Mouse (Mus musculus) forebrain, embryonic 12.5 days (tissue): Measurements from ENCODE around the gene Kif24. TPM values are rescaled to one million over a fixed set of nuclear protein-coding genes. Genes with fewer than 3 reads are reported as not detected.

Experiments
- ATAC-seq: fragments of 200-750 bp; cut with Nextera tagmentation; 2 replicates; pipeline ENCODE4 v1.8.0; 2017; ENCODE audit warnings: moderate TSS enrichment; ENCODE audit not compliant: low FRiP score
- H3K27ac ChIP-seq: fragments of 300-500 bp; sonication (generic); 2 replicates; pipeline ENCODE4 v1.5.1; 2016; ENCODE audit warnings: mild to moderate bottlenecking
- H3K27me3 ChIP-seq: fragments of 300-500 bp; sonication (generic); 2 replicates; pipeline ENCODE4 v1.6.1; 2016; ENCODE audit warnings: mild to moderate bottlenecking
- H3K36me3 ChIP-seq: fragments of 300-500 bp; sonication (generic); replicated peaks from 2 replicates; pipeline ENCODE4 v1.6.1; 2016; ENCODE audit warnings: mild to moderate bottlenecking
- H3K4me1 ChIP-seq: fragments of 300-500 bp; sonication (generic); 2 replicates; pipeline ENCODE4 v1.6.1; 2016
- H3K4me2 ChIP-seq: fragments of 300-500 bp; sonication (generic); 2 replicates; pipeline ENCODE4 v1.6.1; 2016; ENCODE audit warnings: mild to moderate bottlenecking, moderate library complexity
- H3K4me3 ChIP-seq: fragments of 300-500 bp; sonication (generic); replicated peaks from 2 replicates; pipeline ENCODE4 v1.5.1; 2016; ENCODE audit warnings: mild to moderate bottlenecking
- H3K9ac ChIP-seq: fragments of 300-500 bp; sonication (generic); 2 replicates; pipeline ENCODE4 v1.6.1; 2016; ENCODE audit warnings: mild to moderate bottlenecking
- H3K9me3 ChIP-seq: fragments of 300-500 bp; sonication (generic); 2 replicates; pipeline ENCODE4 v1.6.1; 2016
- WGBS: fragments of 180-500 bp; shearing (Covaris S2); methylation state at CpG from one replicate; pipeline ENCODE4 v1.1.7; 2016; 5-methylcytosine and 5-hydroxymethylcytosine counted together
- polyA plus RNA-seq: library from polyadenylated mRNA; unstranded; fragments of >200 nt; fragmentation: Nextera tagmentation; extraction: Ambion mirVana; gene quantifications from 2 replicates; pipeline ENCODE4 v1.2.1, GENCODE M21; 2016

The Kif24 gene
- polyA plus RNA-seq, 1 experiment from 2014 or later, result 14.3 TPM

- Histone ChIP-seq H3K36me3 (no peaks in the 10 kb centered on the region), H3K4me1 (peaks cover 39% of the 10 kb centered on the region), H3K27ac (no peak overlapping the region), H3K4me3 (no peak overlapping the region), H3K9ac (no peak overlapping the region), H3K9me3 (no peaks in the 10 kb centered on the region), H3K4me2 (no peak overlapping the region), H3K27me3 (peaks cover 73% of the 10 kb centered on the region)
- 70% methylated on average over 4 of the region's 4 CpGs for WGBS
- no peak for ATAC-seq
Observed at GRCm38 (mm10) chr4:41500787-41501186, 36.1 kb upstream of the Kif24 start.

GRCm38 (mm10) chr4:41499619-41500018 lies 34.9 kb upstream of the Kif24 start:
- no peak overlapping the region for H3K4me2 ChIP-seq
- 59% methylated on average over 8 of the region's 8 CpGs for WGBS

GRCm38 (mm10) chr4:41498921-41499391 lies 34.3 kb upstream of the Kif24 start:
- Histone ChIP-seq H3K4me1 (peaks cover 39% of the 10 kb centered on the region), H3K27me3 (peaks cover 82% of the 10 kb centered on the region), H3K4me2 (peak overlapping the region; percentile 55), H3K36me3 (no peaks in the 10 kb centered on the region), H3K9ac (peak overlapping the region; percentile 44), H3K27ac (no peak overlapping the region), H3K4me3 (peak overlapping the region; percentile 39), H3K9me3 (no peaks in the 10 kb centered on the region)
- no peak for ATAC-seq
- WGBS, result 4% methylated on average over 43 of the region's 43 CpGs

More at GRCm38 (mm10) chr4:41499619-41500018, 34.9 kb upstream of the Kif24 start:
- Histone ChIP-seq H3K9me3 (no peaks in the 10 kb centered on the region), H3K27me3 (peaks cover 82% of the 10 kb centered on the region), H3K36me3 (no peaks in the 10 kb centered on the region), H3K27ac (no peak overlapping the region), H3K4me3 (no peak overlapping the region), H3K9ac (no peak overlapping the region), H3K4me1 (peaks cover 39% of the 10 kb centered on the region)
- ATAC-seq, result no peak

- Histone ChIP-seq H3K4me1 (peaks cover 38% of the 10 kb centered on the region), H3K27me3 (peaks cover 82% of the 10 kb centered on the region), H3K4me3 (peak overlapping the region; percentile 39), H3K36me3 (no peaks in the 10 kb centered on the region), H3K9me3 (no peaks in the 10 kb centered on the region), H3K27ac (no peak overlapping the region), H3K9ac (peak overlapping the region; percentile 17; the same call in 1 of the 2 replicates), H3K4me2 (peak overlapping the region; percentile 55)
- no peak for ATAC-seq
- 6% methylated on average over 72 of the region's 72 CpGs for WGBS
Observed at GRCm38 (mm10) chr4:41497995-41498845, 33.5 kb upstream of the Kif24 start.

- 2% methylated on average over 34 of the region's 34 CpGs for WGBS
- peak overlapping the region; percentile 55 for H3K4me2 ChIP-seq
- H3K9me3 ChIP-seq, result no peaks in the 10 kb centered on the region
- ATAC-seq, result 0 out of 2 replicates have a peak, but pooled peaks have one; percentile 21
- H3K27ac ChIP-seq, result no peak overlapping the region
- H3K4me1 ChIP-seq, result peaks cover 32% of the 10 kb centered on the region
- H3K9ac ChIP-seq, result peak overlapping the region; percentile 17; the same call in 1 of the 2 replicates
- peaks cover 80% of the 10 kb centered on the region for H3K27me3 ChIP-seq
- peak overlapping the region; percentile 39 for H3K4me3 ChIP-seq
- H3K36me3 ChIP-seq, result no peaks in the 10 kb centered on the region
Observed at GRCm38 (mm10) chr4:41497579-41497978, 32.9 kb upstream of the Kif24 start.

- Histone ChIP-seq H3K4me3 (no peak overlapping the region), H3K36me3 (no peaks in the 10 kb centered on the region), H3K4me2 (no peak overlapping the region), H3K4me1 (peaks cover 26% of the 10 kb centered on the region), H3K9ac (no peak overlapping the region), H3K9me3 (no peaks in the 10 kb centered on the region), H3K27me3 (peaks cover 74% of the 10 kb centered on the region), H3K27ac (no peak overlapping the region)
- ATAC-seq, result no peak
- WGBS, result 47% methylated on average over 5 of the region's 5 CpGs
Observed at GRCm38 (mm10) chr4:41497046-41497445, 32.4 kb upstream of the Kif24 start.

- Histone ChIP-seq H3K4me2 (no peak overlapping the region), H3K27me3 (peaks cover 62% of the 10 kb centered on the region), H3K36me3 (no peaks in the 10 kb centered on the region), H3K4me3 (no peak overlapping the region), H3K4me1 (peaks cover 21% of the 10 kb centered on the region), H3K9me3 (no peaks in the 10 kb centered on the region), H3K27ac (no peak overlapping the region), H3K9ac (no peak overlapping the region)
- no peak for ATAC-seq
- WGBS, result 80% methylated on average over 11 of the region's 11 CpGs
Observed at GRCm38 (mm10) chr4:41495850-41496249, 31.2 kb upstream of the Kif24 start.

- WGBS, result 92% methylated on average over 4 of the region's 4 CpGs
- Histone ChIP-seq H3K4me1 (peaks cover 21% of the 10 kb centered on the region), H3K4me2 (no peak overlapping the region), H3K9me3 (no peaks in the 10 kb centered on the region), H3K27ac (no peak overlapping the region), H3K27me3 (peaks cover 54% of the 10 kb centered on the region), H3K4me3 (no peak overlapping the region), H3K36me3 (no peaks in the 10 kb centered on the region), H3K9ac (no peak overlapping the region)
- ATAC-seq, result no peak
Observed at GRCm38 (mm10) chr4:41495076-41495475, 30.4 kb upstream of the Kif24 start.

- WGBS, result 60% methylated on average over 3 of the region's 3 CpGs
- Histone ChIP-seq H3K9ac (no peak overlapping the region), H3K4me2 (no peak overlapping the region), H3K36me3 (no peaks in the 10 kb centered on the region), H3K4me3 (no peak overlapping the region), H3K27me3 (peaks cover 48% of the 10 kb centered on the region), H3K27ac (no peak overlapping the region), H3K4me1 (peaks cover 21% of the 10 kb centered on the region), H3K9me3 (no peaks in the 10 kb centered on the region)
- no peak for ATAC-seq
Observed at GRCm38 (mm10) chr4:41494378-41494777, 29.7 kb upstream of the Kif24 start.

GRCm38 (mm10) chr4:41493464-41494116 lies 28.9 kb upstream of the Kif24 start:
- peaks cover 40% of the 10 kb centered on the region for H3K27me3 ChIP-seq

GRCm38 (mm10) chr4:41492951-41493350 lies 28.3 kb upstream of the Kif24 start:
- H3K27me3 ChIP-seq, result peaks cover 33% of the 10 kb centered on the region

More at GRCm38 (mm10) chr4:41493464-41494116, 28.9 kb upstream of the Kif24 start:
- Histone ChIP-seq H3K4me1 (peaks cover 13% of the 10 kb centered on the region), H3K9ac (no peak overlapping the region), H3K27ac (no peak overlapping the region), H3K4me2 (no peak overlapping the region), H3K9me3 (no peaks in the 10 kb centered on the region), H3K36me3 (no peaks in the 10 kb centered on the region), H3K4me3 (no peak overlapping the region)
- no peak for ATAC-seq
- 83% methylated on average over 3 of the region's 3 CpGs for WGBS

GRCm38 (mm10) chr4:41481601-41482017 lies 16.9 kb upstream of the Kif24 start:
- peak overlapping the region; percentile 20; the same call in 1 of the 2 replicates for H3K27ac ChIP-seq
- ATAC-seq, result no peak
- no peaks in the 10 kb centered on the region for H3K27me3 ChIP-seq
- peaks cover 13% of the 10 kb centered on the region; the same call in 1 of the 2 replicates for H3K36me3 ChIP-seq
- no peaks in the 10 kb centered on the region for H3K9me3 ChIP-seq
- no peak overlapping the region for H3K4me2 ChIP-seq
- H3K9ac ChIP-seq, result no peak overlapping the region
- peaks cover 2% of the 10 kb centered on the region; the same call in 1 of the 2 replicates for H3K4me1 ChIP-seq
- no peak overlapping the region for H3K4me3 ChIP-seq
- WGBS, result 65% methylated on average over 6 of the region's 6 CpGs

More at GRCm38 (mm10) chr4:41492951-41493350, 28.3 kb upstream of the Kif24 start:
- Histone ChIP-seq H3K9me3 (no peaks in the 10 kb centered on the region), H3K4me2 (no peak overlapping the region), H3K36me3 (no peaks in the 10 kb centered on the region), H3K9ac (no peak overlapping the region), H3K27ac (no peak overlapping the region), H3K4me1 (peaks cover 7% of the 10 kb centered on the region), H3K4me3 (no peak overlapping the region)
- no peak for ATAC-seq
- 88% methylated on average over 7 of the region's 7 CpGs for WGBS
